Mouse (Mus musculus) CH12.LX (cell line): ENCODE results near the gene Stxbp5l. TPM values are rescaled to one million over a fixed set of nuclear protein-coding genes. Genes with fewer than 3 reads are reported as not detected.

Source experiments
- DNase-seq: peaks from one replicate; pipeline ENCODE4 v3.0.0-alpha.2; 2013; ENCODE audit errors: extremely low read depth
- H3K27ac ChIP-seq: 2 replicates; pipeline ENCODE4 v1.5.1; 2012; ENCODE audit warnings: low read depth, mild to moderate bottlenecking, control low read depth, moderate library complexity; ENCODE audit not compliant: insufficient read depth
- H3K27me3 ChIP-seq: replicated peaks from 2 replicates; pipeline ENCODE3; 2012; ENCODE audit warnings: inconsistent platforms
- H3K36me3 ChIP-seq, 2 experiments: replicated peaks in 1 of 2; 2 replicates each; pipeline versions ENCODE3 to v1.6.1; 2012; ENCODE audit warnings: inconsistent platforms in 1 of 2, low read length in 1 of 2, mild to moderate bottlenecking in 1 of 2, mixed read lengths in 1 of 2, moderate library complexity in 1 of 2; ENCODE audit not compliant: control insufficient read depth in 1 of 2, insufficient read depth in 1 of 2
- H3K4me1 ChIP-seq, 2 experiments: 2 replicates each; pipeline ENCODE4 v1.6.1; 2012; ENCODE audit warnings: inconsistent platforms in 1 of 2, moderate library complexity in 1 of 2; ENCODE audit not compliant: insufficient read depth in 2 of 2, control insufficient read depth in 1 of 2
- H3K4me2 ChIP-seq: 2 replicates; pipeline ENCODE4 v1.6.1; 2012; ENCODE audit warnings: low read depth, mild to moderate bottlenecking, control low read depth; ENCODE audit not compliant: poor library complexity, insufficient read depth, severe bottlenecking
- H3K4me3 ChIP-seq, 3 experiments: fragments of 150-350 bp in 1 of 3; sonication (generic) in 1 of 3; replicated peaks in 1 of 3; 2 replicates each; pipeline versions ENCODE3 to v1.5.1; 2011 to 2012; ENCODE audit warnings: low read depth in 2 of 3, low read length in 2 of 3, mild to moderate bottlenecking in 2 of 3, moderate library complexity in 2 of 3, control low read depth in 1 of 3, improper control_type of control experiment in 1 of 3, inconsistent platforms in 1 of 3, mixed read lengths in 1 of 3; ENCODE audit not compliant: poor library complexity in 1 of 3
- H3K79me2 ChIP-seq: replicated peaks from 2 replicates; pipeline ENCODE4 v1.6.1; 2012; ENCODE audit warnings: mild to moderate bottlenecking, moderate library complexity; ENCODE audit not compliant: control insufficient read depth, poor library complexity, insufficient read depth, severe bottlenecking; ENCODE audit errors: extremely low read depth
- H3K9ac ChIP-seq: 2 replicates; pipeline ENCODE4 v1.6.1; 2012; ENCODE audit warnings: low read depth, mild to moderate bottlenecking, control low read depth, moderate library complexity; ENCODE audit not compliant: insufficient read depth
- H3K9me3 ChIP-seq: replicated peaks from 2 replicates; pipeline ENCODE3; 2012; ENCODE audit warnings: low read length, inconsistent platforms, mixed read lengths
- BHLHE40 ChIP-seq: IDR thresholded peaks from 2 replicates; pipeline ENCODE4 v1.6.1; 2011; ENCODE audit warnings: mild to moderate bottlenecking, low read depth, low read length, improper control_type of control experiment
- CHD1 ChIP-seq: IDR thresholded peaks from 2 replicates; pipeline ENCODE4 v1.6.1; 2012; ENCODE audit warnings: low read depth, low read length, improper control_type of control experiment, inconsistent platforms
- CHD2 ChIP-seq: IDR thresholded peaks from 2 replicates; pipeline ENCODE4 v1.6.1; 2011; ENCODE audit warnings: low read length, improper control_type of control experiment
- ELF1 ChIP-seq: IDR thresholded peaks from 2 replicates; pipeline ENCODE4 v1.6.1; 2014; ENCODE audit warnings: low read depth, mild to moderate bottlenecking, inconsistent platforms, low read length, improper control_type of control experiment
- EP300 ChIP-seq: IDR thresholded peaks from 2 replicates; pipeline ENCODE4 v1.6.1; 2011; ENCODE audit warnings: low read length, improper control_type of control experiment
- ETS1 ChIP-seq: conservative IDR thresholded peaks from 2 replicates; pipeline ENCODE4 v1.6.1; 2012; ENCODE audit warnings: low read depth, mild to moderate bottlenecking, inconsistent platforms, low read length, improper control_type of control experiment, moderate library complexity
- GABPA ChIP-seq: IDR thresholded peaks from 2 replicates; pipeline ENCODE4 v1.6.1; 2012; ENCODE audit warnings: low read depth, low read length, improper control_type of control experiment, inconsistent platforms; ENCODE audit not compliant: insufficient replicate concordance
- HCFC1 ChIP-seq: IDR thresholded peaks from 2 replicates; pipeline ENCODE4 v1.6.1; 2012; ENCODE audit warnings: low read depth, mild to moderate bottlenecking, inconsistent platforms, low read length, improper control_type of control experiment
- IRF4 ChIP-seq: IDR thresholded peaks from 2 replicates; pipeline ENCODE4 v1.6.1; 2014; ENCODE audit warnings: low read depth, mild to moderate bottlenecking, inconsistent platforms, low read length, improper control_type of control experiment
- JUND ChIP-seq: conservative IDR thresholded peaks from 2 replicates; pipeline ENCODE4 v1.6.1; 2011; ENCODE audit warnings: low read depth, low read length, improper control_type of control experiment
- MAFK ChIP-seq: IDR thresholded peaks from 2 replicates; pipeline ENCODE4 v1.6.1; 2011; ENCODE audit warnings: low read length, improper control_type of control experiment; ENCODE audit not compliant: insufficient replicate concordance
- MAX ChIP-seq: IDR thresholded peaks from 2 replicates; pipeline ENCODE4 v1.6.1; 2011; ENCODE audit warnings: low read length, improper control_type of control experiment
- MEF2A ChIP-seq: IDR thresholded peaks from 2 replicates; pipeline ENCODE4 v1.6.1; 2014; ENCODE audit warnings: low read depth, mild to moderate bottlenecking, inconsistent platforms, low read length, improper control_type of control experiment, borderline replicate concordance
- MXI1 ChIP-seq: IDR thresholded peaks from 2 replicates; pipeline ENCODE4 v1.6.1; 2011; ENCODE audit warnings: mild to moderate bottlenecking, low read depth, low read length, improper control_type of control experiment
- MYC ChIP-seq: IDR thresholded peaks from 2 replicates; pipeline ENCODE4 v1.6.1; 2011; ENCODE audit warnings: low read depth, mild to moderate bottlenecking, improper control_type of control experiment, low read length
- NELFE ChIP-seq: IDR thresholded peaks from 2 replicates; pipeline ENCODE4 v1.6.1; 2011; ENCODE audit warnings: low read depth, low read length, improper control_type of control experiment
- NRF1 ChIP-seq: IDR thresholded peaks from 2 replicates; pipeline ENCODE4 v1.6.1; 2014; ENCODE audit warnings: low read depth, mild to moderate bottlenecking, inconsistent platforms, low read length, improper control_type of control experiment, moderate library complexity
- POLR2A ChIP-seq: IDR thresholded peaks from 2 replicates; pipeline ENCODE4 v1.6.1; 2011; ENCODE audit warnings: low read depth, mild to moderate bottlenecking, improper control_type of control experiment, low read length
- POLR2AphosphoS2 ChIP-seq: IDR thresholded peaks from 2 replicates; pipeline ENCODE4 v1.6.1; 2011; ENCODE audit warnings: low read depth, low read length, improper control_type of control experiment
- RCOR1 ChIP-seq: conservative IDR thresholded peaks from 2 replicates; pipeline ENCODE4 v1.6.1; 2012; ENCODE audit warnings: low read depth, mild to moderate bottlenecking, inconsistent platforms, low read length, improper control_type of control experiment
- SIN3A ChIP-seq: IDR thresholded peaks from 2 replicates; pipeline ENCODE4 v1.6.1; 2012; ENCODE audit warnings: low read length, improper control_type of control experiment, inconsistent platforms
- SMC3 ChIP-seq: IDR thresholded peaks from 2 replicates; pipeline ENCODE4 v1.6.1; 2011; ENCODE audit warnings: low read depth, low read length, improper control_type of control experiment
- ZKSCAN1 ChIP-seq: IDR thresholded peaks from 2 replicates; pipeline ENCODE4 v1.6.1; 2012; ENCODE audit warnings: low read depth, inconsistent platforms, low read length, improper control_type of control experiment, borderline replicate concordance
- ZMIZ1 ChIP-seq: IDR thresholded peaks from 2 replicates; pipeline ENCODE4 v1.6.1; 2012; ENCODE audit warnings: low read depth, mild to moderate bottlenecking, inconsistent platforms, low read length, improper control_type of control experiment
- dilution Hi-C: fragments of 300-500 bp; cut with MboI; formaldehyde crosslinking; loops from 2 replicates; pipeline ENCODE4 v1.14.3; 2020; ENCODE audit warnings: low sequenced_read_pairs; ENCODE audit not compliant: extremely low pct_unique_long_range_greater_than_20kb, extremely low pct_ligation_motif_present
- in situ Hi-C: fragments of 300-500 bp; cut with MboI; formaldehyde crosslinking; loops from 3 replicates; pipeline ENCODE4 v1.14.3; 2019; ENCODE audit warnings: low sequenced_read_pairs, low pct_ligation_motif_present, low pct_unique_long_range_greater_than_20kb, mixed read lengths
- polyA plus RNA-seq: library from polyadenylated mRNA; unstranded; fragments of >175 nt; gene quantifications from 2 replicates; pipeline ENCODE4 v1.2.1, GENCODE M21; 2012; ENCODE audit warnings: low read depth; ENCODE audit not compliant: insufficient read length
- total RNA-seq, 2 experiments: library from RNA; depleted of rRNA; stranded (reverse); fragments of 300-350 nt in 1 of 2; fragments of >200 nt in 1 of 2; gene quantifications; 2 replicates each; pipeline ENCODE4 v1.2.3; 2012 to 2014

The Stxbp5l gene
- total and polyA plus RNA-seq, 3 experiments, result 0.09 to 0.24 (median 0.13) TPM

DNA sequence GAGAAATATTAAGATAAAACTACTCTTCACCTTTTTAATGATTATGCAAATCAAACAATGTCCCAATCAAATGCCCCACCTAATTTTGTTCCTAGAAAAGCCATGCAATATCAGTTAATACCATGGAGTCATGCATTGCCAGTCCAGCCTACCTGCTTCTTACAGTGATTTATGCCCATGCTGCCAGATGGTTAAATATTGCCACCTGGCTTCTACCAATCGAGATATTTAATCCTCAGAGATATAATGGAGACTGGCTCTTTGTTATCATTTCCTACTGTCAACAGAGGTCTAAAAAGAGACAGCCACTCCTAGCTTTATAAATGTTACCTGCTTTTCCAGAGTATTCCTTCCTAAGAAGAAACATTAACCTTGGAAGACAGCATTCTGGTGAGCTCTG lies 104.6 kb downstream of the Stxbp5l start:
- Histone ChIP-seq H3K79me2 (no peaks in the 10 kb centered on the region), H3K36me3 (no peaks in the 10 kb centered on the region), H3K4me3 (no peak overlapping the region), H3K9me3 (no peaks in the 10 kb centered on the region), H3K27me3 (no peaks in the 10 kb centered on the region), H3K27ac (no peak overlapping the region), H3K4me2 (no peak overlapping the region), H3K9ac (no peak overlapping the region), H3K4me1 (peaks cover 0 to under 1% of the 10 kb centered on the region in 2 experiments; a peak in 1 of 4 replicates)
- in situ Hi-C loops (no loop called here), dilution Hi-C loops (no loop called here)
- no peak for DNase-seq
- TF ChIP-seq MAFK (no peak), ETS1 (no peak), GABPA (no peak), BHLHE40 (no peak), POLR2A (no peak), RCOR1 (no peak), JUND (no peak), HCFC1 (no peak), ZKSCAN1 (no peak), EP300 (no peak), ELF1 (no peak), SMC3 (no peak), ZMIZ1 (no peak)

- DNase-seq, result no peak
- no peak for TF ChIP-seq POLR2AphosphoS2
- no peak for TF ChIP-seq SIN3A
- no peak for TF ChIP-seq MXI1
- TF ChIP-seq SMC3, result no peak
- no peak for TF ChIP-seq MEF2A
- no peak for TF ChIP-seq ZKSCAN1
- TF ChIP-seq ETS1, result no peak
- TF ChIP-seq MYC, result no peak
- no peak for TF ChIP-seq CHD2
- no peak for TF ChIP-seq IRF4
- TF ChIP-seq MAX, result no peak
- TF ChIP-seq NELFE, result no peak
- TF ChIP-seq CHD1, result no peak
- TF ChIP-seq NRF1, result no peak
- TF ChIP-seq, all 38 proteins: peak for 0
- H3K27ac ChIP-seq, result no peak overlapping the region
- no peak overlapping the region for H3K4me2 ChIP-seq
- no peaks in the 10 kb centered on the region for H3K9me3 ChIP-seq
- no peak overlapping the region for H3K9ac ChIP-seq
- in situ Hi-C loops, result no loop called here
- dilution Hi-C loops, result no loop called here
- no peaks in the 10 kb centered on the region for H3K36me3 ChIP-seq
- H3K4me1 ChIP-seq, result peaks cover 0 to 10% of the 10 kb centered on the region in 2 experiments; a peak in 1 of 4 replicates
- H3K4me3 ChIP-seq, result no peak overlapping the region
- H3K79me2 ChIP-seq, result no peaks in the 10 kb centered on the region
- H3K27me3 ChIP-seq, result no peaks in the 10 kb centered on the region
Measured at GRCm38 (mm10) chr16:37273681-37274080, 111.1 kb downstream of the Stxbp5l start.
